Mouse (Mus musculus): ENCODE data around the gene Casp8. TPM values are rescaled to one million over a fixed set of nuclear protein-coding genes. Genes with fewer than 3 reads are reported as not detected.
"Not testable (repeated sequence)": the region's sequence is repeated elsewhere in the genome, so short reads cannot be mapped to it uniquely, and the experiment has no call there.

The Casp8 gene
- total RNA-seq, 2 experiments from 2014 or later = 2.6 to 2.7 TPM

GRCm38 (mm10) chr1:58773905-58774304, 21.3 kb upstream of the Casp8 start:
- H3K27ac ChIP-seq = peak overlapping the region; percentile 0; the same call in 1 of the 2 replicates

GRCm38 (mm10) chr1:58775361-58775760, 19.8 kb upstream of the Casp8 start:
- Histone ChIP-seq H3K27ac (no peak overlapping the region), H3K4me3 (no peak overlapping the region)
- intact Hi-C loops (cut with DNase I) = no loop called here
- no peak for TF ChIP-seq CTCF (IDR thresholded peaks at IDR 0.05)
- DNase-seq = no peak

More at GRCm38 (mm10) chr1:58773905-58774304, 21.3 kb upstream of the Casp8 start:
- intact Hi-C loops (cut with DNase I) = loop anchor here (5.0 kb wide), 1 partner anchor 128 kb away; no protein-coding TSS in a partner anchor
- no peak for DNase-seq
- H3K4me3 ChIP-seq = no peak overlapping the region
- no peak for TF ChIP-seq CTCF (IDR thresholded peaks at IDR 0.05)

GRCm38 (mm10) chr1:58777583-58777982, 17.6 kb upstream of the Casp8 start:
- intact Hi-C loops (cut with DNase I) = no loop called here
- Histone ChIP-seq H3K27ac (no peak overlapping the region), H3K4me3 (no peak overlapping the region)
- no peak for TF ChIP-seq CTCF (IDR thresholded peaks at IDR 0.05)
- no peak for DNase-seq

GRCm38 (mm10) chr1:58778226-58778625, 16.9 kb upstream of the Casp8 start:
- no peak overlapping the region for H3K4me3 ChIP-seq
- intact Hi-C loops (cut with DNase I) = no loop called here
- no peak overlapping the region for H3K27ac ChIP-seq
- peak; percentile 7; the same call in 1 of the 2 replicates for TF ChIP-seq CTCF (IDR thresholded peaks at IDR 0.05)
- DNase-seq = no peak

DNA sequence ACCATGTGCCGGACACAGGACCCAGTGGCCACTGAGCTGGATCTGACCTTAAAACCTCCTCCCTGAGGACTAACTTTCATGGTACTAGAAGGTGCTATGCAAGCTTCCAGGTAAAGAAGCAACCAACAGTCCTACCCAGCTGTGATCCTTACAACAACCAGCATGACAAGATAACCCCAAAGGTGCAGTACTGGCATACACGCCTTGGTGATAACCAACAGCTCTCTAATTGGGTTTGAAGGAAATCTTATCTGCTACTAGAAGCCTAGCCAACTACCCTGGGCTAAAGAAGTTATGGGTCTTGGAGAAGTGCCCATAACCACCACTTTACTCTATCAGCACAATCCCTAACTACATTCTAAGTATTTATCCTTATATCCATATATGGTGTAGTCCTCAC, 8.9 kb upstream of the Casp8 start:
- no peak for TF ChIP-seq CTCF (IDR thresholded peaks at IDR 0.05)
- no peak overlapping the region for H3K4me3 ChIP-seq
- intact Hi-C loops (cut with DNase I) = no loop called here
- no peak for DNase-seq
- H3K27ac ChIP-seq = no peak overlapping the region

DNA sequence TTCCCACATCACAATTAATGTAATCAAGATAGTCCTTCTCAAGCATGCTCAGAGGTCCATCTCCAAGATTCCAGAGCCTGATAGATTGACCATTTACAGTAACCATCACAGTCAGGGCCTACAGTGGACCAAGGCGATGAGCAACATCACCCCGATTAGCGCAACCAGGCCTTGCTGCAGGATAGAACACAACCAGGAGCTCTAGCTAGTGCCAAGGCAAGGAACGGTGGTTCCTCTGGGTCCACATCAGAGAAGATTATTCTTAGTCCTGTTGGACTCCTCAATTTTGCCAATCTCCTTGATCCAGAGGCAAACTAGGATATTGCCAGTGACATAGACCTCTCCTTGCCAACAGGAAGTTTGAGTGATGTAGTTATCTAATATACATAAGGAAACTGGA, 6.8 kb upstream of the Casp8 start:
- H3K4me3 ChIP-seq = no peak overlapping the region
- no peak for TF ChIP-seq CTCF (IDR thresholded peaks at IDR 0.05)
- H3K27ac ChIP-seq = no peak overlapping the region
- intact Hi-C loops (cut with DNase I) = no loop called here
- no peak for DNase-seq

DNA sequence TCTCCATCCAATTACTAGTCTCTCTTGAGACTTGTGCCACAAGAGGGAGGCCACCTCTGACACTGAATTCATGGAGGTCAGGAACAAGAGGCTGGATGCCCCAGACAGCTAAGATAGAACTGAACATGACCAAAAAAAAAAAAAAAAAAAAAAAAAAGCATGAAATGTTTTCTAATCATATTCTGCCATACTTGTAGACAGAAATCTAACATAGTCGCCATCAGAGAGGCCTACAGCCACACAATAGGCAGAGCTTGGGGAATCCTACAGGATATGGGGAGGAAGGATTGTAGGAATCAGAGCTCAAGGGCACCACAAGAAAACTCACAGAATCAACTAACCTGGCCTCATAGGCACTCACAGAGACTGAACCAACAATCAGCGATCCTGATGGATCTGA, 469 bp upstream of the Casp8 start:
- no peak for TF ChIP-seq CTCF (IDR thresholded peaks at IDR 0.05)
- Histone ChIP-seq H3K27ac (peak overlapping the region; percentile 88; the same call in 1 of the 2 replicates), H3K4me3 (peak overlapping the region; percentile 86; the same call in 1 of the 2 replicates)
- intact Hi-C loops (cut with DNase I) = no loop called here
- no peak for DNase-seq

- DNase-seq = no peak
- peak overlapping the region; percentile 86 for H3K4me3 ChIP-seq
- peak overlapping the region; percentile 88 for H3K27ac ChIP-seq
- intact Hi-C loops (cut with DNase I) = no loop called here
- TF ChIP-seq CTCF (IDR thresholded peaks at IDR 0.05) = no peak
These were observed 837 bp downstream of the Casp8 start for GRCm38 (mm10) chr1:58796059-58796363.

DNA sequence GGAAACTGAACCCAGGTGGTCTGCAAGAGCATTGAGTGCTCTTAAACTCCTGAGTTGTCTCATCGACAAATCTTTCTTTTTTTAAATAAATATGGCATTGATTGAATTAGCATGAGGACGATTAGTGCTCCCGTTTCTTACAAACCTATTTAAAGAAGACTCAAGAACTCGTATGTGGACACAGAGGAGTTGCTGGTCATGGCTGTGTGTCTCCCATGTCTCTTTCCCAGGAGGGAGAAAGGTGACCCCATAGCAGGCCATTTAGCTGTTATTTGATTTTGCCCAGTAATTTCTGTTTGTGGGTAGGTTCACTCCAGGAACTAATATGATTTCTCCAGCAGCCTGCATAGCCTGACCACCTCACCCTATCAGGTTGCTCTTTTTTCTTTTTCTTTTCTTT, 1.7 kb downstream of the Casp8 start:
- no peak for TF ChIP-seq CTCF (IDR thresholded peaks at IDR 0.05)
- intact Hi-C loops (cut with DNase I) = no loop called here
- H3K27ac ChIP-seq = peak overlapping the region; percentile 50
- peak overlapping the region; percentile 86 for H3K4me3 ChIP-seq
- DNase-seq = no peak

DNA sequence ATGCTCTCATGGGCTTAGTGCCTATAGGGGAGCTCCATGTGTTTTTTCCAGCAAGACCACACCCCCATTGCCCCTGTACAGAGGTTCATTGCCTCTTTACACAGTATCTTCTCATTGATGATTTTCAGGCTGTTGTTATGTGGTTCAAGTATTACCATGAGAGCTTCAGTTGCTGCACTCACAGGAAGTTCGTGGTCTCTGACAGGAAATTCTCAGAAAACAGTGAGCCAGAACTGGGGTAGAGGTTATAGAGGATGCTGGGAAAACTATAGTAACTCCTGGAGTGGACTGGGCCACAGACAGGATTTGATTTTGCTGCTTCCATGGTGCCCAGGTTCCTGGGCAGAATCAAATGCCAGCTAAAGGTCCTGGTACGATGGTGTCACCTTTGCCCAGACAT, 2.2 kb downstream of the Casp8 start:
- peak overlapping the region; percentile 50 for H3K27ac ChIP-seq
- no peak for TF ChIP-seq CTCF (IDR thresholded peaks at IDR 0.05)
- H3K4me3 ChIP-seq = peak overlapping the region; percentile 86
- intact Hi-C loops (cut with DNase I) = no loop called here
- DNase-seq = no peak

- H3K27ac ChIP-seq = no peak overlapping the region
- intact Hi-C loops (cut with DNase I) = no loop called here
- no peak for TF ChIP-seq CTCF (IDR thresholded peaks at IDR 0.05)
- no peak overlapping the region for H3K4me3 ChIP-seq
- DNase-seq = no peak
These were observed 3.7 kb downstream of the Casp8 start for GRCm38 (mm10) chr1:58798911-58799310.

DNA sequence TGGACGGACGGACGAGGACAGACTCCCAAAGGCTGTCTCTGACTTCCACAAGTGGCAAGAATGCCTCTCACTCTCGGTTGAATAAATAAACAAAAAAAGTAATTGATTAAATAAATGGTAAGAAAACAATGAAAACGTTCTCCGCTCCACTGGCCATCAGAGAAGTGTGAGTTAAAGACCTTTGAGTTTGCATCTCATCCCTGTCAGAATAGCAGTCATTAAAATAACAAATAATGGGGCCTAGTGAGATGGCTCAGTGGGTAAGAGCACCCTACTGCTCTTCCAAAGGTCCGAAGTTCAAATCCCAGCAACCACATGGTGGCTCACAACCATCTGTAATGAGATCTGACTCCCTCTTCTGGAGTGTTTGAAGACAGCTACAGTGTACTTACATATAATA, 5.5 kb downstream of the Casp8 start:
- intact Hi-C loops (cut with DNase I); H3K27ac ChIP-seq; H3K4me3 ChIP-seq; DNase-seq: not testable (repeated sequence)

DNA sequence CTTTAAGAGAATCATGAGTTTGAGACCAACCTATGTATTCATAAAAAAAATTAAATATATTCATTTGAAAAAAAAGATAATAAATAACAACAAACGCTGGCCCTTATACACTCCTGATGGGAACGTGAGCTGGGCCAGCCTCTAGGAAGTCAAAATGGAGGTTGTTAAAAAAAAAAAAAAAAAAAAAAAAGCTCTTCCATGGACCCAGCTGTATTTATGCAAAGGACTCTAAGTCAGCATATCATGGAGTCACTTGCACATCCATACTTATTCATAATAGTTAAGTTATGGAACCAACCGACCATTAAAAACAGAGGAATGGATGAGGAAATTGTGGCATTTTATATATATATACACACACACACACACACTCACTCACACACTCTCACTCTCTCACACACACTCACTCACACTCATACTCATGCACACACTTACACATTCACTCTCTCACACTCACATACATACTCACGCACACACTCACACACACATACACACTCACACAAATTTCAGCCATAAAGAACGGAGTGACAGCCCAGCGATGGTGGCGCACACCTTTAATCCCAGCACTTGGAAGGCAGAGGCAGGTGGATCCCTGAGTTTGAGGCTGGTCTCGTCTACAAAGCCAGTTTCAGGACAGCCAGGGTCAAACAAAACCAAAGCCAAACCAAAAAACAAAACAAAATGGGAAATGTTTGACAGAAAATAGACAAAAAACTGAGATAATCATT, 6.5 kb downstream of the Casp8 start:
- DNase-seq = no peak
- TF ChIP-seq CTCF (IDR thresholded peaks at IDR 0.05) = no peak
- intact Hi-C loops (cut with DNase I) = no loop called here
- Histone ChIP-seq H3K27ac (peak overlapping the region; percentile 83), H3K4me3 (peak overlapping the region; percentile 64)
